Mouse (Mus musculus): ENCODE results near the gene Pth1r.

GRCm38 (mm10) chr9:110712545-110712944 is 34.4 kb downstream of the Pth1r start:
- TF ChIP-seq POLR2A (IDR thresholded peaks at IDR 0.05; ENCODE audit: insufficient read depth, low read length) = no peak
- TF ChIP-seq CTCF (IDR thresholded peaks at IDR 0.05; ENCODE audit: low read depth, low read length) = no peak
